8 mouse cellular contexts compared by ENCODE assay signal in genomic region chr12:57211353-57212311, GRCm38 (mm10). TPM values are rescaled to one million over a fixed set of nuclear protein-coding genes. Genes with fewer than 3 reads are reported as not detected.
A peak's percentile ranks its signal among the peaks of the same experiment; 100 is the strongest.
DNase-seq lines count a peak whose midpoint lies in the region; ATAC-seq lines count a peak whose summit lies in the region.

No protein-coding gene starts in this region.

- intact Hi-C loops in left cerebral cortex, postnatal 4 days (cut with DNase I), result no loop called here

- DNase-seq in cerebellum, postnatal 25 days, result peak; percentile 64 to 68
- DNase-seq in gastrocnemius, postnatal 10 days, result peak; percentile 29
- DNase-seq in left cerebral cortex, postnatal 4 days, result peak; percentile 80
- DNase-seq in spleen, adult 12 weeks (ENCODE audit: low spot score), result peak; percentile 35
- no peak for DNase-seq in adipocyte (ENCODE audit: low spot score)

- ATAC-seq in activated CD4-positive, CD25-positive, alpha-beta regulatory T cell, adult 4 months, result peak; percentile 80
- peak; percentile 82 for ATAC-seq in inflammation-experienced regulatory T-cells, adult 6 months
- ATAC-seq in megakaryocyte progenitor cell, adult 5-6 weeks (replicated peaks; ENCODE audit: poor library complexity), result peak; percentile 84

RNA-seq across cellular contexts. Expression of gene Slc25a21, which starts 14.4 kb away (rescaled TPM):
- not detected for polyA plus RNA-seq in activated CD4-positive, CD25-positive, alpha-beta regulatory T cell, adult 4 months (2017; shearing (Covaris generic))
- total RNA-seq in gastrocnemius, postnatal 10 days (2021), result under 1 TPM; 0.35 to 0.54 TPM
- not detected for polyA plus RNA-seq in inflammation-experienced regulatory T-cells, adult 6 months (2017; shearing (Covaris generic))
- under 1 TPM in 1 of 2 experiments, not detected in 1; 0.32 TPM for total RNA-seq in left cerebral cortex, postnatal 4 days (2021)
- total RNA-seq in megakaryocyte progenitor cell, adult 5-6 weeks (2015), result 8.0 and 12.4 TPM in 2 replicates
- total RNA-seq in megakaryocyte progenitor cell, adult 5-6 weeks (2017), result 6.5 and 10.4 TPM in 2 replicates

RNA-seq across cellular contexts. Expression of gene Prps1l3, which starts 18.6 kb away (rescaled TPM):
- polyA plus RNA-seq in activated CD4-positive, CD25-positive, alpha-beta regulatory T cell, adult 4 months (2017; shearing (Covaris generic)), result 10 to 100 TPM; 59.3 to 63.6 TPM
- total RNA-seq in gastrocnemius, postnatal 10 days (2021), result 10 to 100 TPM; 22.0 to 27.7 TPM
- 10 to 100 TPM; 55.6 to 67.5 (median 59.2) TPM for polyA plus RNA-seq in inflammation-experienced regulatory T-cells, adult 6 months (2017; shearing (Covaris generic))
- total RNA-seq in left cerebral cortex, postnatal 4 days (2021), result 10 to 100 TPM; 13.4 to 14.3 TPM
- 52.8 and 56.9 TPM in 2 replicates for total RNA-seq in megakaryocyte progenitor cell, adult 5-6 weeks (2015)
- 87.5 and 99.7 TPM in 2 replicates for total RNA-seq in megakaryocyte progenitor cell, adult 5-6 weeks (2017)

RNA-seq across cellular contexts. Expression of gene Mipol1, which starts 18.6 kb away (rescaled TPM):
- polyA plus RNA-seq in activated CD4-positive, CD25-positive, alpha-beta regulatory T cell, adult 4 months (2017; shearing (Covaris generic)), result 1 to 10 TPM; 7.7 to 7.9 TPM
- 1 to 10 TPM; 5.0 to 6.9 TPM for total RNA-seq in gastrocnemius, postnatal 10 days (2021)
- 10 to 100 TPM in 2 of 3 experiments, 1 to 10 TPM in 1; 6.7 to 17.1 (median 13.9) TPM for polyA plus RNA-seq in inflammation-experienced regulatory T-cells, adult 6 months (2017; shearing (Covaris generic))
- total RNA-seq in left cerebral cortex, postnatal 4 days (2021), result 1 to 10 TPM; 4.6 to 5.1 TPM
- 7.4 and 8.8 TPM in 2 replicates for total RNA-seq in megakaryocyte progenitor cell, adult 5-6 weeks (2015)
- total RNA-seq in megakaryocyte progenitor cell, adult 5-6 weeks (2017), result 5.2 and 10.9 TPM in 2 replicates

Comparison
In these comparisons a context has a peak if more than half of its experiments do, and no peak if none do; other contexts are left out.
1. RNA of gene Slc25a21, which starts 14.4 kb away (total RNA-seq): 6.5 to 12.4 TPM in megakaryocyte progenitor cell, adult 5-6 weeks; 0.35 to 0.54 TPM in gastrocnemius, postnatal 10 days and 0.32 TPM in left cerebral cortex, postnatal 4 days; every median in the first group is over 4 times any median in the second.
2. Peak in every context shown above with its lines, with median percentiles within 50 percentile points of each other: ATAC-seq.